Mouse (Mus musculus) lung, postnatal 4 days (tissue): ENCODE results near the gene Plrg1.

Source experiments
- DNase-seq, 2 experiments: peaks; one replicate each; pipeline ENCODE4 v3.0.0; 2021

Gene Plrg1

GRCm38 (mm10) chr3:83053126-83053525, 2.2 kb upstream of the Plrg1 start:
- no peak for DNase-seq

- peak in 1 of 2 experiments; percentile 37 for DNase-seq
These were observed 1.6 kb upstream of the Plrg1 start for GRCm38 (mm10) chr3:83053758-83054157.

- no peak for DNase-seq
These were observed 563 bp upstream of the Plrg1 start for GRCm38 (mm10) chr3:83054759-83055158.

- no peak for DNase-seq
These were observed 1.7 kb downstream of the Plrg1 start for GRCm38 (mm10) chr3:83057046-83057445.

GRCm38 (mm10) chr3:83067920-83068319, 12.6 kb downstream of the Plrg1 start:
- peak; percentile 21 to 57 for DNase-seq

- DNase-seq, result no peak
These were observed 13.5 kb downstream of the Plrg1 start for GRCm38 (mm10) chr3:83068869-83069268.

- DNase-seq, result no peak
These were observed 14.9 kb downstream of the Plrg1 start for GRCm38 (mm10) chr3:83070231-83070630.

GRCm38 (mm10) chr3:83076563-83076962, 21.2 kb downstream of the Plrg1 start:
- peak; percentile 27 to 76 for DNase-seq

GRCm38 (mm10) chr3:83080567-83081055, 25.3 kb downstream of the Plrg1 start:
- DNase-seq, result peak; percentile 79 to 85

- no peak for DNase-seq
These were observed 42.3 kb downstream of the Plrg1 start for GRCm38 (mm10) chr3:83097586-83097985.

- no peak for DNase-seq
These were observed 43.3 kb downstream of the Plrg1 start for GRCm38 (mm10) chr3:83098546-83099034.

- no peak for DNase-seq
These were observed 43.8 kb downstream of the Plrg1 start for GRCm38 (mm10) chr3:83099139-83099538.

- DNase-seq, result no peak
These were observed 44.3 kb downstream of the Plrg1 start for GRCm38 (mm10) chr3:83099651-83100050.

GRCm38 (mm10) chr3:83102286-83102685, 47.0 kb downstream of the Plrg1 start:
- no peak for DNase-seq

GRCm38 (mm10) chr3:83110163-83110562, 54.8 kb downstream of the Plrg1 start:
- DNase-seq, result peak in 1 of 2 experiments; percentile 22

GRCm38 (mm10) chr3:83111485-83112261, 56.4 kb downstream of the Plrg1 start:
- DNase-seq, result no peak

- no peak for DNase-seq
These were observed 57.5 kb downstream of the Plrg1 start for GRCm38 (mm10) chr3:83112869-83113268.

GRCm38 (mm10) chr3:83114946-83115345, 59.6 kb downstream of the Plrg1 start:
- DNase-seq, result no peak

GRCm38 (mm10) chr3:83117592-83117991, 62.3 kb downstream of the Plrg1 start:
- DNase-seq, result no peak
